Mouse (Mus musculus) layer of hippocampus, postnatal 10 days (tissue): Measurements from ENCODE around the gene Sh3kbp1. TPM values are rescaled to one million over a fixed set of nuclear protein-coding genes. Genes with fewer than 3 reads are reported as not detected.

Experiments used
- DNase-seq, 2 experiments: peaks; one replicate each; pipeline ENCODE4 v3.0.0; 2021; ENCODE audit warnings: low spot score in 2 of 2
- total RNA-seq, 2 experiments: library from RNA; stranded (reverse); gene quantifications; 2 replicates each; pipeline ENCODE4 v1.2.3; 2021

The Sh3kbp1 gene
- total RNA-seq, 2 experiments from 2014 or later: 57.8 to 67.0 TPM

DNA sequence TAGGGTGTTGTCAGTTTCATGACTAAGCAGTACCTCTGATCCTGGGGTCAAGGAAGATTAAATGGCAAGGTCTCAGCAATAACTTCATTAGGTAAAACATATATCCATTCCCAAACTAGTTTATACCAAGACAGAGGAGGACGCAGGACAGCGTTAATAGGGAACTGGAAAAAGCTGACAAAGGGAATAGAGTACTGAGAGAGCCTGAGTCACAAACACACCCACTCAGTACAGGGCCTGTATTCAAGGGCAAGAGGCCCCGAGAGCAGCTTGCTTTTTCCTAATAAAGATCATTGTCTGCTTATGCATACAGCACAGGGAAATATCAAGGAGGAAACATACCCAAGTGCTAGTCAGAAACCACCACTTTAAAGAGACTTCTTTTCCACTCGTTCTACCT is 284.5 kb downstream of the Sh3kbp1 start:
- no peak for DNase-seq

DNA sequence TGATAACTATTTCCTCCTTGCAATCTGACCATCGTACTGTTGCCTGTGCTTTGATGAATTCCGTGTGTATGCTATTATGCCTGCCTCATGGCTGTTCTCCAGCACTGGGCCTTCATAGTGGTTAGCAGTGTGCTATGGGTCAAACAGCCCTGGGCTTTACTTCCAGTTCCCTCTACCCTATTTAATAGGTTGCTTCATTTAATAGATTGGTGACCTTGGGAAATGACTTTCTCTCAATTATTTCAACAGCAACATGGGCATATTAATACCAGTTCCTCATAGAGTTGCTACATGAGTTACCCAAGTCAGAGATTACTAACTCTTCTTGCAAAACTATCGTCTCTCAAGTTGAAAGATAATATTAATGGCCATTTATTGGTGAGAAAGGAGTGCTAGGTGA is 285.0 kb downstream of the Sh3kbp1 start:
- DNase-seq: no peak

DNA sequence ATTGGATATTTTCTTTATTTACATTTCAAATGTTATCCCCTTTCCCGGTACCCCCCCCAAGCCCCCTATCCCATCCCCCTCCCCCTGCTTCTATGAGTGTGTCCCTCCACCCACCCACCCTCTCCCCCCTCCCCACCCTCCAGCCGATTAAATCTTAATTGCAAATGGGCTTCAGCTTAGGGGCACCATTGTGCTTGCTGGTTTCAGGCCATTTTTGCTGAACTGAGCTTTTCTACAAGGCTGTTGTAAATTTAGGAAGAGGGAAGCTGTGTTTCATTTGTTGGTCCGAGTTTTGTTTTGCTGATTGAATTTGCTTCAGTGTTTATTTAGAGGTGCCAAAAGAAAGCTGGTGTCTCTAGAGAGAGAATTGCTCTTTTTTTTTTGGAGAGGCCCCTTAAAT is 286.4 kb downstream of the Sh3kbp1 start:
- DNase-seq: no peak

DNA sequence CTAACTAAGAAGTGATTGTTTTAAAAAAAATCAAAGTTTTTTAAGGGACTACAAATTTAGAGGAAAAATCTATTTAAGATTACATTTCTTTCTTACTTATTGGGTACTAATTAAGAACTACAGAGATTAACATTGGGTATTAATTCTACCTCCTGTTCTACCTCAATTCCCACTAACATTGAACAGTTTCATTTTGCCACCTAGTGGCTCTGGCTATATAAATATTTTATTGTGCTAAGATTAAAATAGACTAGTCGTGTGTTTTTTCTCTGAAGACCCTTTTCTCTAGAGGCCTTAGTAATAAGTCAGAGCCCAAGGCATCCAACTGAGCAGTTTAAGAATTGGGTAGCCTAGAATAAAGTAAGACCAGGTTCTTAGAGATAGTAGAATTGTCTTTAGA is 288.1 kb downstream of the Sh3kbp1 start:
- no peak for DNase-seq

DNA sequence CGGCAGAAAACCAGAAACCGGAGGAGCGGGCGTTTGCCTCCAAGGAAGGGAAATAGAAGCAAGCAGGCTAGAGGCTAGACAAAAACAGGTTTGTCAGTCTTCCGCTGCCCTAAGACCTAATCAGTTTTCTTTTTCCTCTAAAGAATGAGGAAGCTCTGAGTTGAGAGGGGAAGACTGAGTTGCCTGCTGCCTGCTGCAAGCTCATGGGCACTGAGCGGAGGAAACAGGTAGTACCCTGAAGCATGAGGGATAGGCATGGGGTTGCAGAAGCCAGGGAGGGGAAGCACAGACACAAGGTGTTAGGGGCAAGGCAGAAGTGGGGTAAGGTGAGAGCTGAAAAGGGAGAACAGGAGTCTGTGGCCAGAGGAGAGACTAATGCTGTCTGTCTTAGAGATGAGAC is 297.7 kb downstream of the Sh3kbp1 start:
- DNase-seq: no peak

DNA sequence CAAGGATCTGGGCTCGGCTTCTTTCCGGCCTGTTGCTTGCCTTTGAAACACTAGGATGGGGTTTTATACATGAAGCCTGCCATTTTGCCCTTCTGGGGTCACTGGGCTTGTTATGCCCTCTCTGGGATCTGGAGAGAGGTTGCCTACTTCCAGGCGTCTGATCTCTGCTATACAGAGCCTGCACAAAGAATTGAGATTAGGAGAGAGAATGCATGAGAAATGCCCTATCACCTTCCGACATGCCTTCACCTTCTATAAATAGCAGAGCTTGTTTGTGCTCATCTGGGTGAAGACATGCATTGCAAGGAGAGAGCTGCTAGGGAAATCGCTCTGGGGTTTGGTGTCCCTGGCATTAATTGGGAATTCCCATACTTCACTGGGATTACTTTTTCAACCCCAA is 301.1 kb downstream of the Sh3kbp1 start:
- DNase-seq: no peak

DNA sequence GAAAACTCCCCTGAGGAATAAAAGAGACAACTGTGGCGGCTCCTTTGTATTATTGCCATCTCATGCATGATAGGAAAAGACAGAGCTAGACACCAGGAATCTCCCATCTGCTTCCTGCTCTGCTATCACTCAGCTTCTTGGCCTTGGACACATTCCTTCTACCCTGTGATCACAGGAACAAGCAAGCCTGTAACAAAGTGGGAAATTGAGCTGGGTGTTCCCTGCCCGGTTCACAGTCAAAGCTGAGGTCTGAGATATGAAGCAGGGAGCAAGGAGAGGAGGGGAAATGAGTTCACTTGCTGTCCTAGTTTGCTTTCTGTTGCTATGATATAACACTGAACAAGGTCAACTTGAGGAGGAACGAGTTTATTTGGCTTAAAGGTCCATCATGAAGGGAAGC is 301.8 kb downstream of the Sh3kbp1 start:
- no peak for DNase-seq

DNA sequence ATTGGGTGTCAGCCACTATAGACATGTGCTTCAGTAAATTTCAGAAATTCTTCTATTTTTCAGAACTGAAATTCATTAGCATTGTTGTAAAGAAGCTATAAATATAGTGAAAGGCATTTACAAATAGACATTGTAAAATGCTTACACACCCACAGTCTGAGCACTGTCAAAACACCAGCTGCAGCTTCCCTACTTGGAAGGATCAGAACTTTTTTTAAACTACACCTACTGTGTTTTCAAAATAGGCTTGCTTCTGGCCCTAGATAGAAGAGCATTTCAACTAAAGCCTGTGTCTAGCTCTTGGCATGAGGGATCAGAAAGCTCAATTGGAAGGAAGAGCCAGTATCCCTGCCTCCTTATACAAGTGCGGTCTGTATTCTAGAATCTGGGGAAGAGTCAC is 305.0 kb downstream of the Sh3kbp1 start:
- no peak for DNase-seq

DNA sequence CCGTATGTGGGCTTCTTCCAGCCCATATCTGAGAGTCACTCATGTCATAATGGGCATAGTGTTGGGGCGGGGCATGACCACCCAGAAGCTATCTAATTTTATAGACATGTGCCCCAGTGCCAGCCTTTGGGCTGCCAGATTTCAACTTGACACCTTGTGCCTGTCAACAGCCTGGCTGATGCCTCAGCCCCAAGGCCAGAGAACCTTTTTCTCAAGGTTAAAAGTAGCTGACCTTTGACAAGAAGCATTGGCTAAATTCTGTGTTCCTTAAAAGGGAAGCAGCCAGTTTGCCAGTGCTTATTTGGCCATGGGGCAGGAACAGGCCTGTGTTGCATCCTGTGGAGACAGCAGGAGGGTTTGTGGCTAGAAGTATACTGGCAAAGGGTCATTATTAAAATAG is 315.5 kb downstream of the Sh3kbp1 start:
- DNase-seq: no peak

DNA sequence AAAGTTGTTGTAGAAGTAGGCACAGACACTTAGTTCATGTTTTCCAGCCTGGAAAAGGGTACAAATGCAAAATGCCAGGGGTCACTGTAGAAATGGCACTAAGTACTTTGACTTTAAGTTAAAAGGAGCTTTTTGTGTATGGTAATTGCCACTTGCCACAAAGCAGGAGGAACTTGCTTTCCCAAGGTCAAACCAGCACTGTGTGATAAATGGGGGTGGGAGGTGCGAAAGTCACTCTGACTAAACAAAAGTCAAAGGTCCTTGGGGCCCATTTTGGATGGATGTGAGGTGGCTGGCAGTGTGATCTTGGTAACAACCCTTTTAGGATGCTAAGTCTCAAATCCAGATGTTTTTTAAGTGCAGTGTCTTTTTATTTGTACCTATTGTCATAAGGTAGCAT is 316.5 kb downstream of the Sh3kbp1 start:
- no peak for DNase-seq

DNA sequence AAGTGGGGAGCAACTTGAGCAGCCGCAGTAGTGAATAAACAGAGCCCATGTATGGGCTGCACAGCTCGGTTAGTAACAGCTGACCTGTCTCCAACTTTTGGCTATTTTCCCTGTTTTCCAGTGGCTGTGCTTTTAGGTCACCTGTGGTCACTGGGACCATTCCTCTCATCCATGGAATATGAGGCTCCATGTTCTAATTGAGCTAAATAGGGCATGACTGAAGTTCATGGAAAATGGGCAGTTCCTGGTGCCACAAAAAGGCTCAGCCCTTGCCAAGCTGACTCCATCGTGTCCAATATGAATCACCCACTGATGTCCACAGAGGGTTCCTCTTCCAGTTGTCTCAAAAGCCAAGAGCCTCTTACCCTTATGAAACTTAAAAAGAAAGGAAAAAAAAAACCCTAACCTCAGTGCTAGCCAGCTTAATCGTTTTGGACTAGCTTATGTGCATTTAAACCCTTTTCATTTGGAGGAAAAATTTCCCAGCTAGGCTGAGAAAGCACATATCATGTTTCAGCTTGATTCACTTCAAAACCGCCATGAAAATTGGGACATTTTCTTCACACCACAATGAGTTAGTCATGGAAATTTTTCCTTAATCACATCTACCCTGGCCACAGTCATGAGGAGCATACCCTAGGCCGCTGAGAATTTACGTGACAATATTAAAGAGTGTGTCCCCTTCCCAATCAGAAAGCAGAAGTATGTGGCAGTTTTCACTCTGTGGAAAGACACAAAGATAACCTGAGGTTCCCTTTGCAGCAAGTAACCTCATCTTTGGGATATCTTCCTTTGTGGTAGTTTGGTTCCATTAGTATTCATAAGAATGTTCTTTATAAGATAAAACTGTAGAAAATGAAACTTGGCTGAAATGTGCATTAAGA is 326.7 kb downstream of the Sh3kbp1 start:
- DNase-seq: no peak

DNA sequence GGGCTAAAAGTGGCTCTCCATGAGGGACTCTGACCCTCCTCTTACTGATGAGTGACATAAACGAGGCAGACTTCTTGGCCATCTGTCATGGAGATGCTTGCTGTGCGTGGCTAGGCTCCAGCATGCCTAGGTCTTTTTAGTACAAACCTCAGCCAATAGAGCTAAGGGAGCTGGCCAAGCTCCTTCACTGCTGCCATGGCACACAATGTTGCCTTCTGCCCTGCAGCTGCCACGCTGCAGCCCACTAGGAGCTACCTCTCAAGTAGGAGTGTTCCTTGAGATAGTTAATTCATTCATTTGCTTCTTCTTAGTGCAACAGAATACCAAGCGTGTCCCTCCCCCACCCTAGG is 327.3 kb downstream of the Sh3kbp1 start:
- DNase-seq: no peak

DNA sequence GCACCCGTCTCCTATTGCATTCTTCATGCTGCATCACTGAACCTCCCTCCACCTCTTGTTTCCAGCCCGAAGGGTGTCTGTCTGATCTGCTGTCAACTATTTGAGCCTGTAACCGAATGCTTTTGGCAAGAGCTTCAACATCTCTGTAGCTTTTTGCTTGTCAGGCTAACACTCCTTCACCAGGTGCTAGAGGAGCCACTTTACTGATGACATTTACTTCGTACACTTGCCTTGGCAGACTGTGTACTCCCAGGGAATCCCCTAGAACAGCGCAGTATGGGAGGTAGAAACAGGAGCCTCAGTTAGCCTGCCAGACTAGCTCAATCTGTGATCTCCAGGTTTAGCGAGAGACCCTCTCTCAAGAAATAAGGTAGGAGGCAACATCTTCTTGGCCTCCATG is 328.4 kb downstream of the Sh3kbp1 start:
- DNase-seq: no peak

DNA sequence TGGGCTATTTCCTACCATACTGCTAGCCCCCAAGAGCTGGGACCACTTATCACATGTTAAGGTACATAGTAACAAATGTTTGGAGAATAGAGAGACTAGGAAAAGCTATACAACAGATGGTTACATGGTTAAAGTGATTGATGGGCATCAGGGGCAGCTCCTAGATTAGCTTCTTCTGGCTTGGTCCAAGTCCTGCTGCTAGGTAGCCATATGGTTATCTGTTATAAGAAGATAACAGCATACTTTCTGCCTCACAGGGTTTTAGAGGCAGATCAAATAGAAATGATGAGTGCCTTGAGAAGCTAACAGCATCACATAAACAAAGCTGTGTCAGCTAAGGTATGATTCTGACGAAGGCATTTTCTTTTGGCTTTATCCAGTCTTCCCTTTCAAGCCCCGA is 334.3 kb downstream of the Sh3kbp1 start:
- DNase-seq: no peak

DNA sequence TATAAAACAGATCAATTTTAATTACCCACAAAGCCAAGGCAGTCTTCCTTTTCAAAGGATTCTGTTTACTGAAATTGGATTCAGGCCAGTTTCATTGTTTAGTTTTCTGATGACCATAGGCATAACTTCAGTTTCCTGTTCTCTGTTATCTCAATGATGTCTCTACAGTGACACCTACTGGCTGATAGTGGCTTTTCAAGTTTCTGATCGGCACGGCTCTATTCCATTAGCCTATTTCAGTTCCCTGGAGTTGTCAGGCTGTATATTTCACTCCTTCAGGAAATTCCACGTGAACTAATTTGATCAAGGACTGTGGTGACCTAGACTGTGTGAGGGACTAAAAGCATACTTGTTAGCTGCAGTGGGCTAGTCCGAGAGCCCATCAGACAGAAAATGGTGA is 336.2 kb downstream of the Sh3kbp1 start:
- peak; percentile 53 to 66 for DNase-seq

DNA sequence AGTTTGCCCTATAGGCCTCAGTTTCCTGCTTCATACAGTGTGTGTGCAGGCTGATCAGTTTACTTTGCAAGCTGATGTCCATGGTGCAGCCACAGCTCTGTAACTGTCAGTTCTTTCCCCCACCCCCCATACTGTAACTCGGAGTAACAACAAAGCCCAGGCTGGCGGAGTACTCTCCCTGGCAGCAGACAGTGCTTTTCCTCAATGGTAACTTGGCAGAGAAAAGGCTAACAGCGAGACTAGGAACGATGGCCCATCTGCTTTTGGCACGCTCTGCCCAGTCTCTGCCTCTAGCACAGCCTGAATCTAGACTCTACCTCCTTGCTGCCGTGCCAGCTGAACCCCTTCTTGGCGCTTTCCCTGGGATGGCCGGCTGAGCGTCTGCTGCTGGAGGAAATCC is 336.9 kb downstream of the Sh3kbp1 start:
- DNase-seq: peak; percentile 51 to 64

DNA sequence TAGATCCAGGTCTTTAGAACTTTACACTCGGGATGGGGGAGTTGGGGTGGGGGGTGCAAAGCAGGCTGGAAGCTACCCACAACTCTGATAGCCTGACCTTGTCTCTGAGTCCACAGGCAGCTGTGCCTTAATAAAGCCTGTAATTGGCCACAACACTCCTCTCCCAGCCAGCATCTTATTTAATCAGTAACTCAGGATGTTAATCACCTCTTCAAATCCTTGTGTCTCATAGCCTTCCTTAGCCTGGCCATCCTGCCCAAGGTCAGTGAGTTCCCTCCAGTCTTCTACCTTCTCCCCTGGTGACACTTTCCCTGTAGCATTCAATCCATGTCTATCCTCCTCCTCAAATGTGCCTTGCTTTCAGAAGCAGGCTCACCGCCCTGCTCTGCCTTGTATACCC is 342.0 kb downstream of the Sh3kbp1 start:
- no peak for DNase-seq

DNA sequence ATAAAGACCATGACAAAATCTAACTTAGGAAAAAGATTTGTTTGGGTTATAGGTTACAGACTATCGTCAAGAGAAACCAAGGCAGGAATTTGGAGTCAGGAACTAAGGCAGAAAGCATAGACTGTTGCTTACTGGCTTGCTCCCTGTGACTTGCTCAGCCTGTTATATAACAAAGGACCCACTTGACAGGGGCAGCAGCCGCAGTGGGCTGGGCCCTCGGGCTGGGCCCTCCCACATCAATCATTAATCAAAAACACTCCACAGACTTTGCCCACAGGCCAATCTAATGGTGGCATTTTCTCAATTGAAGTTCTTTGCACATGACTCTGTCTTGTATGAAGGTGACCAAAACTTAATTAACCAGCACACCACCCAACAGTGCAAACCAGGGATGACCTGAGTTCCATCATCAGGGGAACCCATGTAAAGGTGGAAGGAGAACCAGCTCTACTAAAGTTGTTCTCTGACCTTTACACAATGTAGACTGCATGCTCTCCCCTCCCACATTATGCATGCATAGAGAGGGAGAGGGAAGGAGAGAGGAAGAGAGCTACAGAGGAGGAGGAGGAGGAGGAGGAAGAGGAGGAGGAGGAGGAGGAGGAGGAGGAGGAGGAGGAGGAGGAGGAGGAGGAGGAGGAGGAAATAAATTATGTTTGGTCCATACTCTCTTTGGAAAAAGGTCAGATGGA is 344.2 kb downstream of the Sh3kbp1 start:
- no peak for DNase-seq

DNA sequence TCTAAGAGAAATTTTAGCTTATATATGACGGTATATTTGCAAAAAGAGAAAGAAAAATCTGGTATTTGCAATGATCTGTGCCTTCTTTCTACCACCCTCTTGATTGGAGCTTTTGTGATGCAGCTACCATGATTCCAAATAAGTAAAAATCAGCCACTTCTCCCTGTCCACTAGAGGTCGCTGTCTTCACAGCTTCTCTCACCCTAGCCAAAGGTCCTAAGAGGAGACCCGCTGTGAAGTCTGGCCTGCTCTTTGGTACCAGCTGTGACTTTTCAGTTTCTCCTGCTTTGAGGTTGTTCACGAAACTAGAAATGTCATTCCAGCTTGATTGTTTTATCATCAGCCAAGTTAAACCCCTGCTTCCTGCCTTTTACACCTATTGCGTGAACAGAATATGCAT is 346.7 kb downstream of the Sh3kbp1 start:
- DNase-seq: peak in 1 of 2 experiments; percentile 9

DNA sequence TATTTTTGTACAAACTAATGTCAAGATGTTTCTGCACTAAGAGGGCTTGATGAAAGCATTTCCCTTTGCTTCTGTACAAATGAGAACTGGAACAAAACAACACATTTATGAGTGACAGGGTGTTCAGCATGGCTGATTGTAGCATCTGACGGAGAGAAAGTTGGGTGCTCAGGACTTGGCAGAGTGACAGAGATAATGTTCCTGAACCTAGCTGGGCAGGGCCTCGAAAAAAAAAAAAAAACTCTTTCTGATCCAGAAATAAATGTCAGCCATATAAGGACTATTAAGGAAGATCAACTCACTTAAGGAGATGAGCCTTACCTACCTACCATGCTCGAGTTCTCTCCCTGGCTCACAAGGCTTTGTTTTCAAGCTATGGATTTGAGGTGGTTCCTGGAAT is 349.2 kb downstream of the Sh3kbp1 start:
- no peak for DNase-seq

DNA sequence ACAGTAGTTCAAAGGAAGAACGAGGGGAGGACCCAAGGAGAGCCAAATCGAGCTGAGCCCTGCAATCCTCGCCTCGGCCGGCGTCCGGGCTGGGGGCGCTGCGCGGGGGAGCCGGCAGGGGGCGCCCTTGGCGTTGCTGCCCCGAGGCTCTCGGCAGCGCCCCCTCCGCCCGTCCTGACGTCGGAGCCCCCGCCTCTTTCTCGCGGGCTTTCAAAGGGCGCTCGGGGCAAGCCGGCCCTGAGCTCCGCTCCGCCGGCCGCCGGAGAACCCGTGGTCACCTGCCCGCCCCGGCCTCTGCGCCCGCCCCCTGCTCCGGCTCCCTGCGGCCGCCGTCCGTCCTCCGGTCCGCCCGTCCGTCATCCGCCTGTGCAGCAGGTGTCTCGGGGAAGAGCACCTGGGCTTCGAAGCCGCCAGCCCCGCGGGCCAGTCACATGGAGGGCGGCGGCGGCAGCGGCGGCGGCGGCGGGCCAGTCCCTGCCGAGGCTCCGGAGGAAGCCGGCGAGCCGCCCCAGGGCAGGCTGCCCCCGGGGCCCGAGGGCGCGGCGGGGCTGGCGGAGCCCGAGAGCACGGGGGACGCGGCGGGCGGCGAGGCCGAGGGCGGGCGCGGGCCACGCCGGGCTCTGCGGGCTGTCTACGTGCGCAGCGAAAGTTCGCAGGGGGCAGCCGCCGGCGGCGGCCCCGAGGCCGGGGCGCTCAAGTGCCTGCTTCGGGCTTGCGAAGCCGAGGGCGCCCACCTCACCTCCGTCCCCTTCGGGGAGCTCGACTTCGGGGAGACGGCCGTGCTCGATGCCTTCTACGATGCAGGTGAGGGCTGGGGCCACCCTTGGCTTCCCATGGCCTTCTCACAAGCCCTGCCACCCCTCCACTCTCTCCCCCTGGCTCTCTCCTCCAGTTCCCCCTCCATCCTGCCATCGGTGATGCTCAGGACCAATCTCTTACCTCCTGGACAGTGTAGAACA is 361.2 kb downstream of the Sh3kbp1 start, which contains the start of gene Map3k15:
Gene Map3k15 (plus strand): TSS at position 432 of the 959 bp plus-strand sequence.
- peak; percentile 36 to 50 for DNase-seq

DNA sequence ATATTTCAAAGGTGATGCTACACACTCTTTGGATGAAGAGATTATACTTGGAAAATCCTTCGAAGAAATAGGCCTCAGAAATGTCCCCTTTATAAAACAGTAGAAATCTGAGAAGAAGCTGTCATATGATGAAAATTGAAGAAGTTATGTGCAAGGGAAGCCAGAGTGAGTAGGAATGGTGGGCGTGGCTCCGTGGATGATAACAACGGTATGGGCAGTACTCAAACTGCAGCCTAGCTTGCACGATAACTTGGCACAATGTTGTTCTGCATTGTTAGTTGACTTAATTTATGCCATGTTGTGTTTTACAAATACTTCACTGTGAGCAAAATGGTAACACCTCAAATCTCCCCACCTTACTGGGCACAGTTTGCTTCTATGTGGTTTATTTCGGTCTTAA is 368.7 kb downstream of the Sh3kbp1 start:
- no peak for DNase-seq
